Mouse (Mus musculus): ENCODE results near the gene Pstpip1. TPM values are rescaled to one million over a fixed set of nuclear protein-coding genes. Genes with fewer than 3 reads are reported as not detected.

Pstpip1 gene
- polyA plus RNA-seq (2012; rRNA removed) = 6.0 and 7.5 TPM in 2 replicates

GRCm38 (mm10) chr9:56089778-56090520 is at the start of gene Pstpip1:
Pstpip1 (plus strand) TSS chr9:56089962.
- H3K27ac ChIP-seq (ENCODE audit: insufficient read depth, low read depth, low read length) = peak within 1 kb of the TSS; percentile 41
- peaks cover 10% of the 10 kb centered on the region; the same call in 1 of the 2 replicates for H3K4me1 ChIP-seq (ENCODE audit: control insufficient read depth, insufficient read depth, insufficient read length, low read length)
- peak within 1 kb of the TSS; percentile 48 for H3K4me3 ChIP-seq (ENCODE audit: low read depth, low read length)
- 17% methylated on average over 22 of the region's 22 CpGs for WGBS
- TF ChIP-seq POLR2A (IDR thresholded peaks at IDR 0.05; ENCODE audit: low read depth, low read length) (no peak), CTCF (IDR thresholded peaks at IDR 0.05; ENCODE audit: extremely low read depth, insufficient read length, insufficient replicate concordance, low read depth, low read length) (no peak)
- no peaks in the 10 kb centered on the region for H3K27me3 ChIP-seq (ENCODE audit: control insufficient read depth, insufficient read depth, low read length)
- H3K36me3 ChIP-seq (ENCODE audit: control insufficient read depth, insufficient read depth, low read length) = no peaks in the 10 kb centered on the region

DNA sequence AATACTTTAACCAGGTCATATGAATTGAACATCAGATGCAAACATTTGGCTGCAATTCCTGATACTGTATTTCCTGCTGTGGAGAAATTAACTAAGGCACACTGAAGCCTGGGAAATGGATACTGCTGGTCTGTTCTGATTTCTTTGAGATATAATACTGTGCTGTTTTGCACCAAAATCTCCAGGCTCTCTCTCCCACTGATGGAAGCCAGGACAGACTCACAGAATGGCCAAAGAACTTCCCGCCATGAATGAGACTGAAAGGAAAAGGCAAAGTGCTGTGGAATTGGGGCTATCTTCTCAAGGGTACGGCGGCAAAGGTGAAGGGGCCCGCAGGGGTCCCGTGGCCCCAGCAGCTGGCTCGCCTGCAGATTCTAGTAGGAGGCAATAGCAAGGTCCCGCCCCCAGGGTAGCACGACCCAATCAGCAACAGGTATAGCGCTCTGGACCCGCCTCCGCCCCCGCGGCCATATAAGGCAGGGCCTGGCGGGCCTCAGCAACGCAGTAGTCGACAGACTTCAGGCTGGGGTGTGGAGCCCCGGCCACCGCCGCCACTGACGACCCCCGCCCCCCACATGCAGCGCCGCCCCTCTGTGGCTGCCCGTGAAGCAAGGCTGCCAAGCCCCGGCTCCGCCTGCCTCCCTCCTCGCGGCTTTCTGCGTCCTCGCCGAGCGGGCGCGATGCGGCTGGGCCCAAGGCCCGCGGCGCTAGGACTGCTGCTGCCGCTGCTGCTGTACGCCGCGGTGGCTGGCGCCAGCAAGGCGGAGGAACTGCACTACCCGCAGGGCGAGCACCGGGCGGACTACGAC is 48.2 kb upstream of the Pstpip1 start, which contains the start of gene Rcn2:
Rcn2 (plus strand) TSS at position 474 of the 809 bp plus-strand sequence.
- TF ChIP-seq POLR2A (IDR thresholded peaks at IDR 0.05; ENCODE audit: low read depth, low read length) (peak; percentile 95), CTCF (IDR thresholded peaks at IDR 0.05; ENCODE audit: extremely low read depth, insufficient read length, insufficient replicate concordance, low read depth, low read length) (no peak)
- WGBS = under 1% methylated on average over 49 of the region's 49 CpGs
- Histone ChIP-seq H3K4me3 (ENCODE audit: low read depth, low read length) (peak within 1 kb of the TSS; percentile 92), H3K27ac (ENCODE audit: insufficient read depth, low read depth, low read length) (peak within 1 kb of the TSS; percentile 51), H3K4me1 (ENCODE audit: control insufficient read depth, insufficient read depth, insufficient read length, low read length) (no peaks in the 10 kb centered on the region; the same call in 1 of the 2 replicates), H3K36me3 (ENCODE audit: control insufficient read depth, insufficient read depth, low read length) (peaks cover 6% of the 10 kb centered on the region; the same call in 1 of the 2 replicates), H3K27me3 (ENCODE audit: control insufficient read depth, insufficient read depth, low read length) (no peaks in the 10 kb centered on the region)

- under 1% methylated on average over 16 of the region's 16 CpGs for WGBS
- Histone ChIP-seq H3K36me3 (ENCODE audit: control insufficient read depth, insufficient read depth, low read length) (peaks cover 6% of the 10 kb centered on the region; the same call in 1 of the 2 replicates), H3K27me3 (ENCODE audit: control insufficient read depth, insufficient read depth, low read length) (no peaks in the 10 kb centered on the region), H3K4me1 (ENCODE audit: control insufficient read depth, insufficient read depth, insufficient read length, low read length) (no peaks in the 10 kb centered on the region; the same call in 1 of the 2 replicates), H3K4me3 (ENCODE audit: low read depth, low read length) (peak overlapping the region; percentile 92), H3K27ac (ENCODE audit: insufficient read depth, low read depth, low read length) (peak overlapping the region; percentile 51)
- no peak for TF ChIP-seq CTCF (IDR thresholded peaks at IDR 0.05; ENCODE audit: extremely low read depth, insufficient read length, insufficient replicate concordance, low read depth, low read length)
- no peak for TF ChIP-seq POLR2A (IDR thresholded peaks at IDR 0.05; ENCODE audit: low read depth, low read length)
Observed at GRCm38 (mm10) chr9:56042181-56042621, 47.6 kb upstream of the Pstpip1 start.

DNA sequence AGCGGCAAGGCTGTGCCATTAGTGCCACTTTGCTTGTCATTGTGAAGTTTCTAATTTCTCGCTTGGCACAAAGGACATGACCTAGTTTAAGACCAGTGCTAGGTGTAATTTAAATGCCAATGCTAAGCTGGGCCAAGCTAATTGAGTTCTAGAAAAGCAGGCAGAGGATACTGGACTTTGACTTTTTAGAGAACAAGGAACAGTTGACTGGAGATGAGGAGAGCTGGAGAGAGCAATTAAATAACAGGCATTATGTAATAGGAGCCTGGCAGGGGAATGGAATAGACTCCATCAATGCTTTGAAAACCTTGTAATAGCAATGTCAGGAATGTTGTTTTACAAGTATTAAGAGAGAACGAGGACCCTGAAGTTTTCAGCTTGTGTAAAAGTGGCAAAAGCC is 36.0 kb upstream of the Pstpip1 start:
- peaks cover 16% of the 10 kb centered on the region for H3K36me3 ChIP-seq (ENCODE audit: control insufficient read depth, insufficient read depth, low read length)
- no peaks in the 10 kb centered on the region for H3K4me1 ChIP-seq (ENCODE audit: control insufficient read depth, insufficient read depth, insufficient read length, low read length)
- WGBS = 70% methylated on average over 3 of the region's 3 CpGs
- H3K27ac ChIP-seq (ENCODE audit: insufficient read depth, low read depth, low read length) = no peak overlapping the region
- H3K4me3 ChIP-seq (ENCODE audit: low read depth, low read length) = no peak overlapping the region
- no peak for TF ChIP-seq POLR2A (IDR thresholded peaks at IDR 0.05; ENCODE audit: low read depth, low read length)
- no peaks in the 10 kb centered on the region for H3K27me3 ChIP-seq (ENCODE audit: control insufficient read depth, insufficient read depth, low read length)

DNA sequence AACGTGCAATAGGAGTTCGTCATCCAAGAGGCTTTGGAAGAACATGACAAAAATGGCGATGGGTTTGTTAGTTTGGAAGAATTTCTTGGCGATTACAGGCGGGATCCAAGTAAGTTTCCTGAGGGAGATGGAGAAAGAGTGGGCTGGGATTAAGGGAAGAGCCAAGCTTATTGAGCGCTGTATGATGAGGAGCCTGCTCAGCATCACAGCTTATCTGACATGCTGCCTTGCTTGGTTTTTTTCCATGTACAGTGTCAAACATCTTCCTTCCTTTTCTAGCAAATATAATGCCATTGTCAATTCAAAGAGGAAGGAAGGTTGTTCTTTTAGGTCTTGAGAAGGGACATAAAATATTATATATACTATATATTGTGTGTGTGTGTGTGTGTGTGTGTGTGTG is 33.6 kb upstream of the Pstpip1 start:
- WGBS = 92% methylated on average over 6 of the region's 6 CpGs
- Histone ChIP-seq H3K4me3 (ENCODE audit: low read depth, low read length) (no peak overlapping the region), H3K36me3 (ENCODE audit: control insufficient read depth, insufficient read depth, low read length) (peaks cover 28% of the 10 kb centered on the region), H3K27me3 (ENCODE audit: control insufficient read depth, insufficient read depth, low read length) (no peaks in the 10 kb centered on the region), H3K4me1 (ENCODE audit: control insufficient read depth, insufficient read depth, insufficient read length, low read length) (no peaks in the 10 kb centered on the region), H3K27ac (ENCODE audit: insufficient read depth, low read depth, low read length) (no peak overlapping the region)
- no peak for TF ChIP-seq CTCF (IDR thresholded peaks at IDR 0.05; ENCODE audit: extremely low read depth, insufficient read length, insufficient replicate concordance, low read depth, low read length)
- TF ChIP-seq POLR2A (IDR thresholded peaks at IDR 0.05; ENCODE audit: low read depth, low read length) = no peak

DNA sequence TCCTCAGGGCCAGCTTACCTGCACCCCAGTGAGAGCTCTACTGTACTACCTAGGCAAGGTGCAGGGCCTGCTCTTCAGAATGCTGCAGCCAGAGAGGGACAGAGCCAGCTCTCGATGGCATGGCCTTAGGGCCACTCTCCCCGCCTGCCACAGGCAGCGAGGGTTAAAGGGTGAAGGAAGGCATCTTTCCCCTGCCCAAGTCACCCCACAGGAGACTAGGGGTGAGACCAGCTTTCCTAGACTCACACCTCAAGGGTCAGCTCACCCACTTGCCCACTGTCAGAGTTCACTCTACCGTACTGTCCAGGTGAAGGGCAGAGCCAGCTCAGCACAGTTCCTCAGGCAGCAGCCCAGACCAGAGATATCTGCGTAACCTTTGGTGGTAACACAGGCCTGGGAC is 27.4 kb upstream of the Pstpip1 start:
- WGBS = 98% methylated on average over 5 of the region's 5 CpGs
- TF ChIP-seq CTCF (IDR thresholded peaks at IDR 0.05; ENCODE audit: extremely low read depth, insufficient read length, insufficient replicate concordance, low read depth, low read length) (no peak), POLR2A (IDR thresholded peaks at IDR 0.05; ENCODE audit: low read depth, low read length) (no peak)

GRCm38 (mm10) chr9:56065011-56065410 is 24.8 kb upstream of the Pstpip1 start:
- H3K27me3 ChIP-seq (ENCODE audit: control insufficient read depth, insufficient read depth, low read length) = no peaks in the 10 kb centered on the region
- peaks cover 8% of the 10 kb centered on the region for H3K36me3 ChIP-seq (ENCODE audit: control insufficient read depth, insufficient read depth, low read length)
- peaks cover 2% of the 10 kb centered on the region; the same call in 1 of the 2 replicates for H3K4me1 ChIP-seq (ENCODE audit: control insufficient read depth, insufficient read depth, insufficient read length, low read length)
- 74% methylated on average over 3 of the region's 3 CpGs for WGBS
- H3K27ac ChIP-seq (ENCODE audit: insufficient read depth, low read depth, low read length) = no peak overlapping the region
- no peak for TF ChIP-seq CTCF (IDR thresholded peaks at IDR 0.05; ENCODE audit: extremely low read depth, insufficient read length, insufficient replicate concordance, low read depth, low read length)
- TF ChIP-seq POLR2A (IDR thresholded peaks at IDR 0.05; ENCODE audit: low read depth, low read length) = no peak
- no peak overlapping the region for H3K4me3 ChIP-seq (ENCODE audit: low read depth, low read length)

More for the DNA sequence above, 27.4 kb upstream of the Pstpip1 start:
- Histone ChIP-seq H3K4me1 (ENCODE audit: control insufficient read depth, insufficient read depth, insufficient read length, low read length) (no peaks in the 10 kb centered on the region), H3K4me3 (ENCODE audit: low read depth, low read length) (no peak overlapping the region), H3K36me3 (ENCODE audit: control insufficient read depth, insufficient read depth, low read length) (peaks cover 22% of the 10 kb centered on the region), H3K27ac (ENCODE audit: insufficient read depth, low read depth, low read length) (no peak overlapping the region), H3K27me3 (ENCODE audit: control insufficient read depth, insufficient read depth, low read length) (no peaks in the 10 kb centered on the region)

Data from small intestine, adult 2 months (tissue).